Mouse (Mus musculus): ENCODE results near the gene Edar.
A peak's percentile ranks its signal among the peaks of the same experiment; 100 is the strongest.

The Edar gene

DNA sequence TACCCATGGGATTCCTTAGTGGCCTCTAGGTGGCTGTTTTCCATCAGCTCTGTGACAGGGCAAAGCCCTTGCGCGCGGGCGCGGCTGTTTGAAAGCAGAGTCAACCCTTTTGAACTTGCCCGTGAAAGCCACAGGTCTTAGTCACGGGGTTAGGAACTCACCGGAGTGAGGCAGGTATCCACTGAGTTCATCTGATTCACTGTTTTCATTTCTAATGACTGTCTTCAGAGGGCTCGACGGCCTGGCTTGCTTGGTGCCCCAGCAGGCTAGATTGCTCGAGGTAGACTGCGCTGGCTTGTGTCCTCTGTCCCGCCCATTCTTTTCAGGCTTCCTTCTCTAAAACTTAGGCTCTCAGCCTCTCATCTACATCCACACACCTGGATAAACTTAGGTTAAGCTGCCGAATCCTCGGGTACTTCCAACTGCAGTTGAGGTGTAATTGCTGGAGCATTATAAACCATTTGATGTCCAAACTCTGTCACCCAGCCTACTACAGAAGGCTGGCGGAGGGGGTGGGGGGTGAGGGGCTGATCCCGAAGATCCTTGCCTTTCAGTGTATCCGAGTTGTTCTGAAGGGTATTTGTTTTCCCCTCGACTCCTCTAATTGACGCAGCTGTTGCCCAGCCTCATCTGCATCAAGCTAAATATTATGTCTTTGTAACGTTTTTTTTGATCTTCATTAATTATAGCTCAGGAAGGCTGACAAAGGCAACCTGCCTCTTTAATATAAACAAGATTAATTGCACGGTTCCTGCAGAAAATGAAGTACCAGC is 24.0 kb downstream of the Edar start:
- peak; percentile 37 to 58 for DNase-seq (ENCODE audit: low spot score in 2 of 2)

DNA sequence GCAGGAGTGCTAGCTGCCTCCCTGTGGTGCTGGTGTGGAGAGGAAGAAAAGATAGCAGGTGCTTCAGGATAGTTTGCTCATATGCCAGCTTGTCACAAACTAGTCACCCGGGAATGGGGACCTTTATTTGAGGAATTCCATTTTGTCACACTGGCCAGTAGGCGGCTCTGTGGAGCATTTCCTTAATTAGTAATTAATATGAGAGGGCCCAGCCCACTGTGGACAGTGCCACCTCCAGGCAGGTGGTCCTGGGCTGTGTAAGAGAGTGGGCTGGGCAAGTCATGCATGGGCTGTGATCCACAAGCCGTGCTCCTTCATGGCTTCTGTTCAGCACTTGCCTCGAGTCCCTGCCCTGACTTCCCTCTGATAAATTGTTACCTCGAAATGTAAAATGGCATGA is 26.7 kb downstream of the Edar start:
- DNase-seq (ENCODE audit: low spot score in 2 of 2) = no peak

DNA sequence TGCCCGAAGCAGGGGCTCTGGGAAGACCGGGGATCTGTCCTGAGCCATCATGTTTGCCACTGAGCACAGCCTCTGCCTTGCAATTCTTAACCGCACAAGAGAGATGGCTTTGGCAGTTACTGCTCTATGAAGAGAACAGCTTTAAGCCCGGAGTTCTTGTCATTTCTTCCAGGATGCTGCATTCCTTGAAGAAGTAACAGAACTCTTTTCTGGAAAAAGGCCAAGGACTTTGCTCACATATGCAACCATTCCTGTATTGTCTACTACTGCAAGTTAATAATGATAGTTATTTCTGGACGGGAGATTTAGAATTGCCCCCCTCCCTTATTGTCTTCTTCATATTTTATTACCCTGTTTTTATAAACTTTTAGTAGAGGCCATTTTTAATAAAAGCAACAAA is 30.8 kb downstream of the Edar start:
- DNase-seq (ENCODE audit: low spot score in 2 of 2) = no peak

DNA sequence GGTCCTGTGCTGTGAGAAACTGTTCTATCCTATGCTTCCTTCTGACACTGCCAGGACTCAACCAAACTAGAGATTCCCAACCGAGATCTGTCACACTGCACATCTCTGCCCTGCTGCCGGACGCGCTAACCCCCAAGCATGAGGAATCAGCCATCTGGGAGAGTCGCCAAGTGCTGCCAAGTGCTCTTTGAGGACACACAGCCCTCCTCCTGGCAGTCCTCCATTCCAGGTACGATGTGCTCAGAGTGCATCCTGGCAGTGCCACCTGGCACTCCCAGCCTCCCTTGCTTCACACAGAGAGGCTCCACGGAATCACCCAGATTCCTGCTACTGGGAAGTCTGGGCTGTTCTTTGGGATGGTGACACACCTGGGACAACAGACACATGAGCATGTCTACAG is 31.3 kb downstream of the Edar start:
- no peak for DNase-seq (ENCODE audit: low spot score in 2 of 2)

DNA sequence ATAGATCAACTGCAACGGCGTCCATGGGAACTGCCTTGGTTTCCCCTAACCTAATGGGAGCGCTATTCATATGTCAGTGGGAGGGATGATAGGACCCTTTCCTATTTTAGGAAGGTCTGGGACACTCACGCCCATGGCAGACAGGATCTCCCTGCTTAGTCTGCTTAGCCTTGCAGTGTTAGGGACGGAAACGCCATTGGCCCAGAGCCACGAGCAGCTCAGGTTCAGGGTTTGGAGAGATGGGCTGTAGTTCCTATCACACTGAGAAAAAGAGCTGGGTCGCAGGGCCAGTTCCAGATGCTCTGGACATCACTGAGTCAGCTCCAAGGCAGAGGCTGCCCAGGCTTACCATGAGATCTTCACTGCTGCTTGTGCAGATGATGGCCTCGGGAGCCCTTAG is 32.5 kb downstream of the Edar start:
- DNase-seq (ENCODE audit: low spot score in 2 of 2) = no peak

DNA sequence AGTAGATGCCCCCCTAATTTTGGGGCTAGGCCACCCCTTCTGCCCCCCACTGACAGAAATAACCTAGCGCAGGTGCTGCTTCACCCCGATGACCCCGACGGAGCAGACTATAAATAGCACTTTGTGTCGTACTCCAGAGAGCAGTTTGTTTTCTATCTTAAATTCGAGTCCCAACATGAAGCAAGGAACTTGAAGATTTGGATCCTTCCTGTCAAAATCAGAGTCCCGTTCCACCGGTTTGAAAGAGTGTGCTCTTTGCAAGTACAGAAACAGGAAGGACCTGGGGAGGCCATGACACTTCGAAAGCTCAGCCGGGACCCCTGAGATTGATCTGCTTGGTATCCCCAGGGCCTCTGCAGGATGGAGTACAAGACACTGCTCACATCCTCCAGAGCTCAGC is 33.8 kb downstream of the Edar start:
- DNase-seq (ENCODE audit: low spot score in 2 of 2) = peak; percentile 37 to 57

DNA sequence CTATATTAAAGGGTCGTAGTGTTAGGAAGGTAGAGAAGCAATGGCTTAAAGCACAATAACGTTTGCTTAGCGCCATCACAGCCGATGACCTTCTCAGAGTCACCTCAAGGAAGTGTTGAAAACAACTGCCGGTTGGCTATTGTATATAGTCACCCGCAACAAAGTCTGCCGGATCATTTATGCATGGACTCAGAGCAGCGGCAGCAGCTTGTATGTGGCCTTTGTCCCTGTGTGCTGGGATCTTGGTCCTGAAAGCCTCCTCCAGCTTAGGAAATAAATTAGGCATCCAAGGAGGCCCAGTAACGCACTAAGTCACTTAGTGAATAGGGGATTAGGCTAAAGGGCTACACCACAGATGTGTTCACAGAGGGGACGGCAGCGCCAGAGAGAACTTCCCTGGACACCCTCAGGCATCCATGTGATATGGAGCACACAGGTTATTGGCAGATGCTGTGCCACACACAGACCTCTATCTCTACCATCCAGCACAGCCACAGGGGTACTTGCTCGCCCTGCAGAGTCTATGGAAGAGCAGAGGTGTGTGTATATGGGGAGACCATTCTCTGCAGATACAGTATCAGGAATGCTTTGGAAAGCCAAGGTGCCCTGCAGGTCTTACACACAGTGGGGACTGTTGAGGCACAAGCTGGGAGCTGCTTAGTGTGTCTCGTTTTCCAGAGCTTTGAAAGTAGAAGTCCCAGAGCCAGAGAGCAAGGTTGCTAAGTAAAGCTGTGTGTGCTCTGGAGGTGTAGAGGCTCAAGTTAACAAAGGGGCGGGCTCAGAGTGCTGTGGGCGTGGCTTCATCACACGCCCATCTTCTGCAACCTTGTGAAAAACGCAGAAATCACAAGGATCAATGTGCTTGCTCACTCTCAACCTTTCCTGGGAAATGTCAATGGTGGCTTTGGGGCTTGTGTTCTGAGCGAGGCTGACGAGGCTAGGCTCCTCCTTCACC is 34.7 kb downstream of the Edar start:
- DNase-seq (ENCODE audit: low spot score in 2 of 2) = peak in 1 of 2 experiments; percentile 38

DNA sequence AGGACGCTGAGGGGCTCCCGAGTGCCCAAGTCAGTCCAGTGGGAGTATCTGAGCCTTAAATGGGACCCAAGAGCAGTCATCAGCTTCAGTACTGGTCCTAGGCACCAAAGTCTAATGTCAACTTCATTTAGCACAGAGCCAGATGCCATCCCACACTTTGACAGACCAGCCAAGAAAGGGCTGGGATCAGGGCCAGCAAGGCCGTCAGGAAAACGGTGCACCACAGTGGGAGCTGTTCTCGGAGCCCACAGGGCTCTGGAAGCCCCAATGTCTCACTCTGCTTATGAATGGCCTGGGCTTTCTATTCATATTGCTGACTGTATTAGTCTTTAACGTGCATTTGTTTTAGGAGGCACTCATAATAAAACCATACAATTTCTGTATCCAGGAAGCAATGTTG is 36.2 kb downstream of the Edar start:
- no peak for DNase-seq (ENCODE audit: low spot score in 2 of 2)

DNA sequence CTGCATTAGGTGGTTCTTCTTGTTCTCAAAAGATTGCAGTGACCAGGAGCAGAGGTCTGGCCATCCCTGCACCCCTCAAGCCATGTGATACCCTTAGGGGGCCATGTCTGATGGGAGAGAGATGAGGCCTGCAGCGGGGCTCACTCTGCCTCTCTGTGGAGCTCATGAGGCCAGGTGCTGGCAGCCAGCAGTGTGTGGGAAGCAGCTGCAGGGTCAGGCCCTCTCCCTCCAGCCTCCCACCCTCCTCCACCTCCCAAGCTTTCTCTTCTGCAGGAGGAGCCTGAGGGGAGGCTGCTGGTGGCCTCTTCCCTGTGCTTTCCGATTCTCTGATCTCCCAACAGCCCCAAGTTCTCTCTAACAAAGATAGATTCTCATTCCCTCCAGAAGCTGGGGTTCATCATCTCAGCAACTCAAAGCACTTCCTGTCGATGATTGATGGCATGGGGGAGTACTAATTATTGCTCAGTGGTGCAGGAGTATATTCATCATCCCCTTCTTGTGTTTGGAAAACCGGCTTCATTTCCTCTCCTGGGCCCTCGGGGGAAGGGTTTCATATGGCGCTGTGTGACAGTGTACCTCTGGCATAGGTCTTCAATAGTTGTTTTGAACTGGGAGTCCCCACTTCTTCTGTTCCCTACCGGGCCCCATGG is 38.9 kb downstream of the Edar start:
- DNase-seq (ENCODE audit: low spot score in 2 of 2) = no peak

DNA sequence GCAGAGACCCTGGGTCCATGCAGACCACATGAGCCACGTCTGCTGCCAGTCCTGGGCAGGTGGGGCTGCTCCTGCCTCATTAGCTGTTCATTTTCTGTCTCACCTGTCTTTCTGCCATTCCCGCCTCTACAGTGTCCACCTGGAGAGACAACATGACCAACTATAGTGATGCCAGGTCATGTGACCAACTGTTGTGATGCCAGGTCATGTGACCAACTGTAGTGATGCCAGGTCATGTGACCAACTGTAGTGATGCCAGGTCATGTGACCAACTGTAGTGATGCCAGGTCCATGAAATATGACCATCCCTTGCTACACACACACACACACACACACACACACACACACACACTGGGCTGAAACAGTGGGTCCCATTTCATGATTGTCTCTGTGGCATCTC is 41.9 kb downstream of the Edar start:
- DNase-seq (ENCODE audit: low spot score in 2 of 2) = no peak

DNA sequence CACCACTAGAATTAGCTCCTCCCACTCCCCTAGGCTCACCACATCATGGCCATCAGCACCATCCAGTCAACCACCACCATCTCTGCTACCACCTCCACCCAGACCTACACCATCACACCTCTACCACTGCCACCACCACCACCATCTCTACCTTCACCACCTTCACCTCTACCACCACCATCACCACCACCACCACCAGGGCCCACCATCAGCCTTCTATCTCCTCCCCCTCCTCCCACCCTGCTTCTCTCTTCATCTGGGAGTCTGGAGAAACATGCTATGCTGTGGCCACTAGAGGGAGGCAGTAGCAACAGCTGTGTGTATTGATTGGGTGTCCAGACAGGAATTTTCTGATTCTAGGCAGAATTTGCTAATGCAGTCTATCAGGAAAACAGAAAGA is 47.9 kb downstream of the Edar start:
- no peak for DNase-seq (ENCODE audit: low spot score in 2 of 2)

DNA sequence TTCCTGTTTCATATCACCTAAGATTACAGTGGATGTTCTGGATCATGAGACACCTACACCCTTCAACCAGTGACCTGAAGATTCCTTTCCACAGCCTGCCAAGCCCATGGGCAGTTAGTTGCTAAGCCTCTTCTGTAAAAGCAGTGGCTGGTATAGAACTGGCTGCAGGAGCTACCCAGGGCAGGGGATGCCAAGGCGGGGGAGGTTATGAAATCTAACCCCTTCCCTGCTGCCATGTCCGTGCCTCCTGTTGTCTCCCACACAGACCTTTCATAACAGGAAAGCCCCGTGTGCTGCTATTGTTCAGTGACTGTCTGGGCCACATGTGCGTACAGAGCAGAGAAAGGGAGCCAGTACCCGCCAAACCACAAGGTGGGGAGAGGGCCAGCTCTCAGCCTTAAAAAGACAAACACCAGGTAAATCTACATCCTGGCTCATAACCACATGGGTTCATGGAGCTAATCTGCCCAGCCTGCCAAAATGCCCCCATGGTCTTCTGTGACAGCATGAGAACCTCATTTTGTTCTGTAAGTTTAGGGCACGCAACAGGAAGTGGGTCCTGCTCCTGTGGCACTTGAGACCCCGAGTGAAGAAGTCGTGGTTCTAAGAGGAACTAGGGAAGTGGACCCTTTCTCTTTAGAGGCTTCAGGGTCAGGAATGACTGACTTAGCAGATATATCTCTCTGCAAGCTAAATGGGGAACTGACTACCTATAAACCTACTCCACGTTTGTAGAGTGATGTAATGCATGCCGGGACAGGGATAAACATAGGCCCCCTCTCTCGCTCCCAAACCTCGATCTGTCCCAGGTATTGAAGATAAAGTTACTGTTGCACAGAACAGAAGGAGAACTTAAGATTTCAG is 50.4 kb downstream of the Edar start:
- no peak for DNase-seq (ENCODE audit: low spot score in 2 of 2)

DNA sequence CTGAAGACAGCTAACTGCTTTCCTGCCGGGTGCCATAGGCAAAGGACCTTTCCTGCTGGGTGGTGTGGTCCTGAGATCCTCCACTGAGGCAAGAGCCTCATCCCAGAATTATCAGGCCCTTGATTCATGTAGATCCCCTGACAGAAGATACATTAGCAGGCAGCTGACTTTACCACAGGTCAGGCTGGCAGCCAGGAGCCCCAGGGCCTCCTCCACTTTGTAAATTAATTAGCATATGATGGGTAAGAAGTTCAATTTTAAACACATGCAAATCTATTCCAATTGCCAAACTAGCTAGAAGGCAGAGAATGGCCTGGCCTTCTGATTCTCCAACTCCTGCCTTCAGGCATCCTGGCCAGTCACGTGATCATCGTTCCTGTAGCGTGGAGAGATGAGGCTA is 56.2 kb downstream of the Edar start:
- no peak for DNase-seq (ENCODE audit: low spot score in 2 of 2)

DNA sequence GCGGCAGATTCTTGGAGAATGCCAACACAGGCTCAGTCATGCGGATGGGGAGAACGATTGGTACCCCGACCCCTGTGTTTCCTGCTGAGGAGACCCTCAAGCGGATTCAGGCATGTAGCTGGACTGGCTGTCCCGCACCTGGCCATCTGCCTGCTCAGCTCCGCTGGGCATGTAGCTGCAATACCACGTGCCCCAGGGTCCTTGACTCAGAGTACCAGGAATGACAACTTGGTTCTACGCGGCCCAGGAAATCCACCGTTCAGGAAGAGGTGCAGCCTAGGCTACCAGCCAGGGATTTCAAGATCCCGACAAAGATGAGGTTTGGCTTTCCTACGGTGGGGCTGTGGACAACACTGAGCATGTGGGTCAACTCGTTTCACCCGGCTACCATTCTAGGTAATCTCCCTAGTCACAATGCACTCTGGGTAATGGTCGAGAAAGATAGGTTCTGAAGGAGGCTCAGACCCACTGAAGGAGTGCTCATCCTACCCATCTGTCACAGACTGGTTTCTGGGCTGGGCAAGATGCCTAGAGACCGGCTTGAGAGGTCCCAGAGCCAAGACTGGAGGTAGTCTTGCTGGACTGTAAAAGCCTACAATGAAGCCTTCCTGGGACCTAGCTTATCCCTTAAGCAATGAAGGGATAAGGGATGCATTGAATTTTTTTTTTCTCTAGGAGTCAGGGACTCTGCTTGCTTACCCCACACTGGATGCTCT is 56.8 kb downstream of the Edar start:
- DNase-seq (ENCODE audit: low spot score in 2 of 2) = peak in 1 of 2 experiments; percentile 20

DNA sequence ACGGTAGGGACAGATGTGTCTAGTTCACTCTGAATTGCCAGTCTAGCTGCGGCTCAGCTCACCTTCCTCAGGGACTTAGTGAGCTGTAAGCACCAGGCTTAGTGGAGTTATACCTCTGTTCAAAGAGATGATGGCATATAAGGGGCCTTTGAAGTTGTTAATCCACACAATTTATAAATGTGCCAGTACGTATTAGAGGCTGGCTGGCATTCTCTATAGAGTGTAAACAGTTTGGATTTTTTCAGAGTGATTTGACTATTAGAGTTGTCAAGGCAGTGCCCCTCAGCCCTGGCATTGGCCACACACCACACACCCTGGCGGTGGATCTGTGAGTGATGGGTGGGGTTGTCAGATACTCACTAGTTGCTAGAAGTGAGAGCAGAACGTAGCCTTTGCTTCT is 58.9 kb downstream of the Edar start:
- no peak for DNase-seq (ENCODE audit: low spot score in 2 of 2)

DNA sequence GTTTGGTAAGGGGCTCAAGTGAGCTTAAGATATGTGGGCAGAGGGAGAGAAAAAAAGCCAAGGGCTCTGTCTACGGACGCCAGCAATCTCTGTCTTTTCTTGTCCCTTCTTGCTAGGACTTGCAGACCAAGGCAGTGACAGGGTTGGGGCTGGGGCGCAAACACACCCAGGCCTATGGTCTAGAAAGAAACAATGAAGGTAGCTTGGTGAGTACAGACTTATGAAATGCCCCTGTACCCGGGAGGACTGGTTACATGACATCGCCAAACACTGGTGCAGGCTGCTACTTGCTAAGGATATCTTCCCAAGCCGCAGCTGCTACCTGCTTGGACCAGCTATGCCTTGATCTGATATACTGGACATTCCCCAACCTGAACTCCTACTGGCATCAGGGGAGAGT is 60.9 kb downstream of the Edar start:
- DNase-seq (ENCODE audit: low spot score in 2 of 2) = peak; percentile 60 to 72

DNA sequence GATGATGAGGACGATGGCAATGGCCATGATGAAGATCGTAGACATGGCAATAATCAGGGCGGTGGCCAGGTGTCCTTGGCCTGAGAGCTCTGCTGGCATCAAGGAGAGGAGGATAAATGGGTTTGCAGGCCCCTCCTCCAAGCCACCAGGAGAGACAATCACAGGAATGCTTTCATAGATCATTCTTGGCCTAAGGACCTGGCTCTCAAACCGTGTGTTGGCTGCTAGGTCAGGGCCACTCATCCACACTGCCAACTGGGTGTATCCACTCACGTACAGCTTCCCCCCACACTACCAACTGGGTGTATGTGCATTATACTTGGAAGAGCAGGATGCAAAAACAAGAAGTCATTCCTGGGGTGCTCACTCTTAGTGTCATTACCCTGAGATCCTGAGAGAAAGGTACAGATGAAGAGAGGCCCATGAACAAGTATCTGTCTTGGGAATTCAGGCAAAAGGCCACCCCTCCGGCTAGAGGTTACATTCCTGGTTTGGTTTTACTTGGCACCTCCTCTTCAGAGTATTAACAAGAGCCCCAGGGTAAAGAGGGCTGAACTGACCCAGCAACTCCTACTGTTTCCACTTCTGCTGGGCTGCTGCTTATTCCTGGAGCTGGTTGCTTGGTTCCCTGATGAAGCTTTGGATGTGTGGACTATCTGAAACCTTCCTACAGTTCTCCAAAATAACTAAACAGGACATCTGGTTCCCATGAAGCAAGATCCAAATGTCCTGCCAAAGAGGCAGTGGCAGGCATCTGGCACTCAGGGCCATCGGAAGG is 64.8 kb downstream of the Edar start:
- DNase-seq (ENCODE audit: low spot score in 2 of 2) = no peak

DNA sequence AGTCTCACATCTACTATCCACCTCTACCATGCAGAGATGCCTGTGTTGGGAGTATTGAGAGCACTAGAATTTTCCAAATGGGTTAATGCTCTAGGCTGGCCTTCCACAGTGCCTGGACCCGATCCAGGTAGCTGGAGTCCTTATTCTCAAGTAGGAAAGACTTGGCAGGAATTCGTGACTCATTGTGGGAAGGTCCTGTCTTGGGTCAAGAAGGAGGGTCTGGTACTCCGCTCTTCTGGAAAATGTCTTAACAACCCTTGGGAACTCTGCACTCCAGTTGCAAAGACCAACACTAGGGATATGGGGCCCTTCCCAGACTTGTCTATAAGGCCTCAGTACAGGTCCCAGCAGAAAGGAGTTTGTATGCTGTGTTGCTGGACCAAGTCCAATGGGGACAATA is 66.6 kb downstream of the Edar start:
- no peak for DNase-seq (ENCODE audit: low spot score in 2 of 2)

DNA sequence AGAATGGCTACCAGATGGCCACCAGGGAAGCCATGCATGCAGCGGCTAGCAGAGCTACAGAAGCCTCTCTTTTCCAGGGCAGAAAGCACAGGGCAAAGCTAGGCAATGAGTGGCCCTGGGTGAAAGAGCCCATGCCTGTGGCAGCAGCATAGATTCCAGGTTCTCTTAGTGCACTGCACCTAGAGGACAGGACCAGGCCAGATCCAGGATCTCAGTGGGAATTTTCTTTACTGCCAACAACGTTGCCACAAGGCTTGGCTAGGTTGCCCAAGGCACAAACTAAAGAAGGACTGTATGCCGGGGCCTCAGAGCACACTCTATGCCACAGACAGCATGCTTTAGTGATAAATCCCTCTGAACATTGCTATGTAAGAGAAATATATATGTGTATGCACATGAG is 69.1 kb downstream of the Edar start:
- DNase-seq (ENCODE audit: low spot score in 2 of 2) = no peak

DNA sequence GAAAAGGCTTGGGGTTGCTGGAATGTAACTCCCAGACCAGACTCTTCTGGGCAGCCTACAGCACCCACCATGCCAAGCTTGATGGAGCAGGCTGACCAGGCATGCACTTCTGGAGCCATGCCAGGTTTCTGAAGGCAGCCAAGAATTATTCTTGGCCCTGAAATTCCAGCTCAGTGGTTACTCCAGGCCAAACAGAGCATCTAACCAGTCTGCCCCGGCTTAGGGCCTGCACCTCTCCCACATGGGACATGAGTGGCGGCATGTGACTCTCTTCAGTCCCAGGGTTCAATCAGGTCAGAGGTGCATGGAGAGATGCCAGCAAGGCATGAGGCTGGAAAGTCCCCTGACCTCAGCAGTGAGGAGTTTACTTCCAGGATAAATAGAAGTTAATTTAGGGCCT is 70.7 kb downstream of the Edar start:
- DNase-seq (ENCODE audit: low spot score in 2 of 2) = peak in 1 of 2 experiments; percentile 80

Measured in urinary bladder, postnatal 36 days (tissue).